Mouse (Mus musculus) liver, adult 2 months (tissue): Measurements from ENCODE around the gene Cpsf4. TPM values are rescaled to one million over a fixed set of nuclear protein-coding genes. Genes with fewer than 3 reads are reported as not detected.

Source experiments
- DNase-seq: peaks from one replicate; pipeline ENCODE4 v3.0.0-alpha.2; 2011; ENCODE audit warnings: low read depth, low spot score; ENCODE audit errors: extremely low read depth
- H3K27ac ChIP-seq: fragments of 200-500 bp; replicated peaks from 2 replicates; pipeline ENCODE4 v1.5.1; 2012; ENCODE audit warnings: low read depth, mild to moderate bottlenecking, control low read depth, inconsistent platforms, low read length; ENCODE audit not compliant: insufficient read depth
- H3K27me3 ChIP-seq: fragments of 200-500 bp; 2 replicates; pipeline ENCODE4 v1.6.1; 2012; ENCODE audit warnings: mild to moderate bottlenecking, moderate library complexity, low read length, inconsistent platforms; ENCODE audit not compliant: control insufficient read depth, insufficient read depth
- H3K36me3 ChIP-seq: fragments of 200-500 bp; 2 replicates; pipeline ENCODE4 v1.6.1; 2012; ENCODE audit warnings: low read length, inconsistent platforms; ENCODE audit not compliant: control insufficient read depth, insufficient read depth
- H3K4me1 ChIP-seq: fragments of 200-500 bp; 2 replicates; pipeline ENCODE4 v1.6.1; 2011; ENCODE audit warnings: low read length; ENCODE audit not compliant: control insufficient read depth, insufficient read depth
- H3K4me3 ChIP-seq: fragments of 200-500 bp; 2 replicates; pipeline ENCODE4 v1.5.1; 2011; ENCODE audit warnings: low read depth, mild to moderate bottlenecking, control low read depth, low read length, moderate library complexity; ENCODE audit not compliant: insufficient read depth
- H3K79me2 ChIP-seq: fragments of 200-500 bp; 2 replicates; pipeline ENCODE4 v1.6.1; 2012; ENCODE audit warnings: inconsistent platforms, mild to moderate bottlenecking, low read length, moderate library complexity; ENCODE audit not compliant: control insufficient read depth, insufficient read depth
- H3K9ac ChIP-seq: fragments of 200-500 bp; 2 replicates; pipeline ENCODE4 v1.6.1; 2012; ENCODE audit warnings: low read depth, mild to moderate bottlenecking, control low read depth, inconsistent platforms, low read length
- CTCF ChIP-seq: fragments of 200-500 bp; IDR thresholded peaks from 2 replicates; pipeline ENCODE4 v1.5.1; 2011; ENCODE audit warnings: low read depth, low read length, control low read depth
- POLR2A ChIP-seq: fragments of 200-500 bp; IDR thresholded peaks from 2 replicates; pipeline ENCODE4 v1.6.1; 2011; ENCODE audit warnings: low read length, control low read depth; ENCODE audit not compliant: insufficient read depth; ENCODE audit errors: extremely low read depth
- WGBS: fragments of 180-500 bp; shearing (Covaris S2); methylation state at CpG from one replicate; pipeline ENCODE4 v1.1.7; 2018; 5-methylcytosine and 5-hydroxymethylcytosine counted together
- polyA plus RNA-seq: library from polyadenylated mRNA; depleted of rRNA; stranded (reverse); fragments of >200 nt; gene quantifications from 2 replicates; pipeline ENCODE4 v1.2.3, GENCODE M21; 2012
- total RNA-seq: library from RNA; depleted of rRNA; stranded (reverse); fragments of >200 nt; gene quantifications from 2 replicates; pipeline ENCODE4 v1.2.3, GENCODE M21; 2014

Cpsf4 gene
- total and polyA plus RNA-seq, 2 experiments, result 16.4 to 20.2 TPM

DNA sequence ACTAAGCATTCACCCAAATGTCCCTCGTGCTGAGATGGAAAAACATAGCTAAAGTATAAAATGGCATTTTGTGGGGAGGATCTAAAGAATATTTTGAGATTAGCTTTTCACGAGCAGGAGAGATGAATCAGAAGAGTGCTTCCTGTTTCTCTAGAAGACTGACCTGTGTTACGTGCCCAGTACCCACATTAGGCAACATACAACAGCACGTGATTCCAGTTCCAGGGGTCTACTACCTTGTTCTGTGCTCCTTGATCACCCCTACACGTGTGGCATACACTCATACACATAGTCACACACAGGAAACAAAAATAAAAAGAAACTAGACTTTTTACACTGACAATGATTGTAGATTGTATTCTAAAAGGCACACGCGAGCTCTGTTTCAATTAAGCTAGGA is 33.4 kb downstream of the Cpsf4 start:
- peaks cover 7% of the 10 kb centered on the region; the same call in 1 of the 2 replicates for H3K4me1 ChIP-seq
- H3K4me3 ChIP-seq, result no peak overlapping the region
- H3K9ac ChIP-seq, result 0 out of 2 replicates have a peak overlapping the region, but pooled peaks have one; percentile 19
- WGBS, result 73% methylated on average over 7 of the region's 7 CpGs
- no peak for TF ChIP-seq CTCF
- no peak for TF ChIP-seq POLR2A
- H3K79me2 ChIP-seq, result peaks cover 8% of the 10 kb centered on the region; the same call in 1 of the 2 replicates
- H3K27me3 ChIP-seq, result no peaks in the 10 kb centered on the region
- DNase-seq, result no peak
- no peak overlapping the region for H3K27ac ChIP-seq
- peaks cover 21% of the 10 kb centered on the region for H3K36me3 ChIP-seq

DNA sequence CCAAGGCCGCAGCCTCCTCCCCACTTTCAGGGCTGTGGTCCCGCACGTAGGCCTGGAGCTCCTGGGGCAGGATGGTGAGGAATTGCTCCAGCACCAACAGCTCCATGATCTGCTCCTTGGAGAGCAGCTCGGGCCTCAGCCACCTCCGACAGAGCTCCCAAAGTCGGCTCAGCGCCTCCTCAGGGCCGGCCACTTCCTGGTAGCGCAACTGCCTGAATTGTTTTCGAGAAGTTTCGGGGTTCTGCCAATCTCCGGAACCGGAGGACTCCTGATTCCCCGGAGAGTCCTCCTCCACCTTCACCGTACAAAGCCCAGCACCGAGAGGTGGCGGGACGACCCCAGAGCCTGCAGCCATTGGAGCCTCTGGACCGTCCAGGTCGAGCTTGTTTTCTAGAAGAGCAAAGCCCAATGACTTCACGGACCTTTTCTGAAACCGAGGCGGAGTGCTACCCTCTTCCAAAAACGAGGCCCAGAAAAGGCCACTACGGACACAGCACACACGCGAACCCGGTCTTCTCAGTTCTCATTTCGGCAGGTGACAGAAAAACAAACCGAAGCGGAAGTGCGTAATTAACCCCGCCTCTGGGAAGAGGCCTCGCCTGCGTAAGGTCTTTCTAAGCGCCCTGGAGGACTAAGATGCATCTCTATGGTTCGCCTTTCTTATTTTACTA is 34.4 kb downstream of the Cpsf4 start, which contains the start of gene Zkscan14:
Gene Zkscan14, minus strand, starts transcription at position 548 of the 671 bp plus-strand sequence.
- TF ChIP-seq CTCF, result no peak
- 0 out of 2 replicates have a peak, but pooled peaks have one; percentile 49 for TF ChIP-seq POLR2A
- peaks cover 11% of the 10 kb centered on the region; the same call in 1 of the 2 replicates for H3K4me1 ChIP-seq
- H3K79me2 ChIP-seq, result peaks cover 8% of the 10 kb centered on the region; the same call in 1 of the 2 replicates
- WGBS, result under 1% methylated on average over 37 of the region's 37 CpGs
- no peaks in the 10 kb centered on the region for H3K27me3 ChIP-seq
- H3K36me3 ChIP-seq, result peaks cover 11% of the 10 kb centered on the region
- H3K27ac ChIP-seq, result peak within 1 kb of the TSS; percentile 75
- H3K9ac ChIP-seq, result peak within 1 kb of the TSS; percentile 81
- peak; percentile 88 for DNase-seq
- peak within 1 kb of the TSS; percentile 91 for H3K4me3 ChIP-seq

DNA sequence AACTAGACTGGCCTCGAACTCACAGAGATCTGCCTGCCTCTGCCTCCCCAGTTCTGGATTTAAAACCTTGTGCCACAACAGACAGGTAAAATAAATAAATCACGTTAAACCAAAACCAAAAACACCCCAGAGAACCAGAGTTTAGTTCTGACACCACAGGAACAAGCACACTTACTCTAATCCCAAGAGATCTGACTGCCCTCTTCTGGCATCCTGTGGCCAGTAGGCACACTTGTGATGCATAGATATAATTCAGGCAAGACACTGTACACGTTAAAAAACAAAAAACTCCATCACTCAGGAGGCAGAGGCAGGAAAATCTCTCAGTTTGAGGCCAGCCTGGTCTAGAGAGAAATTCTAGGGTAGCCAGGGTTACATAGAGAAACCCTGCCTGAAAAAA is 35.4 kb downstream of the Cpsf4 start:
- Histone ChIP-seq H3K27ac (no peak overlapping the region), H3K4me3 (no peak overlapping the region), H3K27me3 (no peaks in the 10 kb centered on the region), H3K9ac (no peak overlapping the region), H3K4me1 (peaks cover 11% of the 10 kb centered on the region; the same call in 1 of the 2 replicates), H3K36me3 (peaks cover 8% of the 10 kb centered on the region; the same call in 1 of the 2 replicates), H3K79me2 (peaks cover 11% of the 10 kb centered on the region; the same call in 1 of the 2 replicates)
- DNase-seq, result no peak
- TF ChIP-seq POLR2A, result no peak
- TF ChIP-seq CTCF, result no peak
- 47% methylated on average over 3 of the region's 3 CpGs for whole genome bisulfite sequencing

DNA sequence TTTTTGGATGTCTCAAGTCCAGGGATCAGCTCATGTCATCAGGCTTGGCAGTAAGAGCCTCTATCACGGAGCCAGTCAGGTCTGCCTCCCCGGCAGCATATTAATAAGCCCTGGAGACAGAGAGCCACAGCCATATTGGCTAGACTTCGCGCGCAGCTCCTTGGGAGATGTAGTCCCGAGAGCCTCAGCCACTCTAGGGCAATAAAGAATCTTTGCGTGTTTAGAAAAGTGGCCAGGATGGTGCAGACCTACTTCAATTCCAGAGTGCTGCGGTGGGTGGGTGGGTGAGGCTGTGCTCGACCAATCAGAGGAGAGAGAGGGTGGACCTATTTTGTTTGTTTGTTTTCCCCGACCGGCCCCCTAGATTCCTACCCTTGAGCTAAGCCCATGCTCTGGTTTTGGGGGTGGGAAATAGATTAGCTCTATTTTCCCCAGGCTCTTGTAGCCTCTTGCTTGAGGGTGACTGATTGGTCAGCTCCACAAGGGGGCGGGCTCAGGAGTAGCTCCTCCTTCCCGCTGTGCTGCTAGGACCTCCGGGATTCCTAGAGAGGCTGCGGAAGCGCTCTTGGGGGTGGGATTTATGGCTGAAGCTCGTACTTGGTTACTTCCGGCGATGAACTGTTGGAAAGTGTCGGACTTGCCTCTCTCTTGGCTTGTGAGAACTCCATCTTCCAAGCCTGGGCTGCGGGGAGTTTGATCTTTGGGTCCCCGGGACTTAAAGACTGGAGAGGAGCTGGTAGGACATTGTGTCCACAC is 37.1 kb downstream of the Cpsf4 start, which contains the start of gene Zkscan5:
Gene Zkscan5, plus strand, starts transcription at position 627 of the 756 bp plus-strand sequence.
- TF ChIP-seq CTCF, result no peak
- TF ChIP-seq POLR2A, result peak; percentile 46; the same call in 1 of the 2 replicates
- DNase-seq, result peak; percentile 98
- Histone ChIP-seq H3K4me3 (peak within 1 kb of the TSS; percentile 64), H3K27ac (peak within 1 kb of the TSS; percentile 87), H3K9ac (peak within 1 kb of the TSS; percentile 72), H3K79me2 (peaks cover 11% of the 10 kb centered on the region; the same call in 1 of the 2 replicates), H3K4me1 (peaks cover 11% of the 10 kb centered on the region; the same call in 1 of the 2 replicates), H3K36me3 (peaks cover 5% of the 10 kb centered on the region), H3K27me3 (no peaks in the 10 kb centered on the region)
- 1% methylated on average over 22 of the region's 22 CpGs for WGBS

DNA sequence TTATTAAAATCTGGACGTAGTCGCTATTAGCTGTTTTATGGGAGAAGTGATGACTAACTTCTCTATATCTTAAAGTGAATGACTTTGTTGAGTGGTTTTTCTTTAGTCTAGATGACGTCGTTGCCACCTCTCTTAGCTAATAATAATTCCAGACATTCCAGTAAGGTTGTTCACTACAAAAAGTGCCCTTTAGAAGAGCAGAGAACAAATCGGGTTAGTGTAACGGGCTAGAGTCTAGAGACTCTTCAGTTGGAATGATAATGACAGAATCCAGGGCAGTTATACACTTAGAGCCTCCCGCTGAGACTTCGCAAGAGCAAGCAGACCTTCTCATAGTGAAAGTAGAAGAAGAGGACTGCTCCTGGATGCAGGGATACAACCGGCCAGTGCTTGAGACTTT is 38.0 kb downstream of the Cpsf4 start:
- Histone ChIP-seq H3K9ac (peak overlapping the region; percentile 55), H3K27me3 (no peaks in the 10 kb centered on the region), H3K4me1 (peaks cover 11% of the 10 kb centered on the region; the same call in 1 of the 2 replicates), H3K36me3 (peaks cover 8% of the 10 kb centered on the region), H3K4me3 (peak overlapping the region; percentile 46), H3K79me2 (peaks cover 12% of the 10 kb centered on the region; the same call in 1 of the 2 replicates), H3K27ac (0 out of 2 replicates have a peak overlapping the region, but pooled peaks have one; percentile 34)
- TF ChIP-seq CTCF (no peak), POLR2A (no peak)
- 4% methylated on average over 9 of the region's 9 CpGs for WGBS
- DNase-seq, result peak; percentile 34
